Mouse (Mus musculus) embryonic fibroblast, embryonic 13.5 days (primary cell): ENCODE results near the gene Sarnp.

Source experiments
- CTCF ChIP-seq: IDR thresholded peaks from 2 replicates; pipeline ENCODE4 v1.5.1; 2011; ENCODE audit warnings: mild to moderate bottlenecking, control low read depth, low read length, moderate library complexity, borderline replicate concordance; ENCODE audit not compliant: insufficient read depth
- POLR2A ChIP-seq: IDR thresholded peaks from 2 replicates; pipeline ENCODE4 v1.6.1; 2011; ENCODE audit warnings: low read depth, mild to moderate bottlenecking, control low read depth, low read length, moderate library complexity

DNA sequence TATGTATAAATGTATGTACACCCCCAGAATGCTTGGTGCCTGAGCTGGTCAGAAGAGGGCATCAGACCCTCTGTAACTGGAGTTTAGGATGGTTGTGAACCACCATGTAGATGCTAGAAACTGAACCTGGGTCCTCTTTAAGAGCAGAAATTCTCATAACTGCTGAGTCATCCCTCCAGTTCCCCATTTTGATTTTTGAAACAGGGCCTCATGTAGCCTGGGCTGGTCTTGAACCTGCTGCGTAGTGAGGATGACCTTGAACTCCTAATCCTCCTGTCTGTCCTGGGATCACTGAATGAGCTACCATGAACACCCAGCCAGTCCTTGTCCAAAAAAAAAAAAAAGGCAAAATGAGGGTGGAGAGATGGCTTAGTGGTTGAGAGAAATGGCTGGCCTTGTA is 23.9 kb upstream of the Sarnp start:
- TF ChIP-seq POLR2A (no peak), CTCF (no peak)
